Mouse (Mus musculus): Measurements from ENCODE around the gene Pde4c. TPM values are rescaled to one million over a fixed set of nuclear protein-coding genes. Genes with fewer than 3 reads are reported as not detected.
A peak's percentile ranks its signal among the peaks of the same experiment; 100 is the strongest.

Gene Pde4c
- total RNA-seq (2014; rRNA removed): 10.6 and 16.3 TPM in 2 replicates
- polyA plus RNA-seq (2012; rRNA removed): 26.5 and 28.0 TPM in 2 replicates

GRCm38 (mm10) chr8:70723486-70724210 lies at the start of gene Pde4c:
Gene Pde4c, plus strand, starts transcription at chr8:70723720.
- peaks cover 23% of the 10 kb centered on the region for H3K4me1 ChIP-seq (ENCODE audit: control insufficient read depth, insufficient read depth, low read length)
- DNase-seq (ENCODE audit: extremely low read depth, low read depth, low spot score): peak; percentile 97
- H3K79me2 ChIP-seq (ENCODE audit: control insufficient read depth, insufficient read depth, low read length): peaks cover 9% of the 10 kb centered on the region; the same call in 1 of the 2 replicates
- TF ChIP-seq POLR2A (IDR thresholded peaks at IDR 0.05; ENCODE audit: extremely low read depth, insufficient read depth, low read length) (peak; percentile 19; the same call in 1 of the 2 replicates), CTCF (IDR thresholded peaks at IDR 0.05; ENCODE audit: low read depth, low read length) (no peak)
- WGBS: 27% methylated on average over 7 of the region's 7 CpGs
- no peaks in the 10 kb centered on the region for H3K27me3 ChIP-seq (ENCODE audit: control insufficient read depth, insufficient read depth, low read length)
- peak within 1 kb of the TSS; percentile 93 for H3K27ac ChIP-seq (replicated peaks; ENCODE audit: insufficient read depth, low read depth, low read length)
- peak within 1 kb of the TSS; percentile 65 for H3K4me3 ChIP-seq (ENCODE audit: insufficient read depth, low read depth, low read length)
- peak within 1 kb of the TSS; percentile 82 for H3K9ac ChIP-seq (ENCODE audit: low read depth, low read length)
- H3K36me3 ChIP-seq (ENCODE audit: control insufficient read depth, insufficient read depth, low read length): no peaks in the 10 kb centered on the region

GRCm38 (mm10) chr8:70674109-70674508 lies 49.4 kb upstream of the Pde4c start:
- H3K4me1 ChIP-seq (ENCODE audit: control insufficient read depth, insufficient read depth, low read length): peaks cover 11% of the 10 kb centered on the region
- no peak for DNase-seq (ENCODE audit: extremely low read depth, low read depth, low spot score)
- 77% methylated on average over 3 of the region's 3 CpGs for WGBS

GRCm38 (mm10) chr8:70674716-70675115 lies 48.8 kb upstream of the Pde4c start:
- H3K9ac ChIP-seq (ENCODE audit: low read depth, low read length): no peak overlapping the region
- no peak for TF ChIP-seq CTCF (IDR thresholded peaks at IDR 0.05; ENCODE audit: low read depth, low read length)
- no peak for TF ChIP-seq POLR2A (IDR thresholded peaks at IDR 0.05; ENCODE audit: extremely low read depth, insufficient read depth, low read length)
- WGBS: 76% methylated on average over 4 of the region's 4 CpGs
- H3K4me1 ChIP-seq (ENCODE audit: control insufficient read depth, insufficient read depth, low read length): peaks cover 17% of the 10 kb centered on the region
- H3K27ac ChIP-seq (replicated peaks; ENCODE audit: insufficient read depth, low read depth, low read length): no peak overlapping the region
- H3K4me3 ChIP-seq (ENCODE audit: insufficient read depth, low read depth, low read length): no peak overlapping the region
- H3K27me3 ChIP-seq (ENCODE audit: control insufficient read depth, insufficient read depth, low read length): no peaks in the 10 kb centered on the region
- H3K79me2 ChIP-seq (ENCODE audit: control insufficient read depth, insufficient read depth, low read length): no peaks in the 10 kb centered on the region
- DNase-seq (ENCODE audit: extremely low read depth, low read depth, low spot score): no peak
- H3K36me3 ChIP-seq (ENCODE audit: control insufficient read depth, insufficient read depth, low read length): no peaks in the 10 kb centered on the region

More at GRCm38 (mm10) chr8:70674109-70674508, 49.4 kb upstream of the Pde4c start:
- Histone ChIP-seq H3K36me3 (ENCODE audit: control insufficient read depth, insufficient read depth, low read length) (no peaks in the 10 kb centered on the region), H3K4me3 (ENCODE audit: insufficient read depth, low read depth, low read length) (no peak overlapping the region; the same call in 1 of the 2 replicates), H3K27ac (replicated peaks; ENCODE audit: insufficient read depth, low read depth, low read length) (peak overlapping the region; percentile 92), H3K27me3 (ENCODE audit: control insufficient read depth, insufficient read depth, low read length) (no peaks in the 10 kb centered on the region), H3K79me2 (ENCODE audit: control insufficient read depth, insufficient read depth, low read length) (no peaks in the 10 kb centered on the region), H3K9ac (ENCODE audit: low read depth, low read length) (peak overlapping the region; percentile 68)
- TF ChIP-seq CTCF (IDR thresholded peaks at IDR 0.05; ENCODE audit: low read depth, low read length) (no peak), POLR2A (IDR thresholded peaks at IDR 0.05; ENCODE audit: extremely low read depth, insufficient read depth, low read length) (no peak)

GRCm38 (mm10) chr8:70675336-70675735 lies 48.2 kb upstream of the Pde4c start:
- no peak overlapping the region for H3K4me3 ChIP-seq (ENCODE audit: insufficient read depth, low read depth, low read length)
- H3K27ac ChIP-seq (replicated peaks; ENCODE audit: insufficient read depth, low read depth, low read length): no peak overlapping the region
- no peak for DNase-seq (ENCODE audit: extremely low read depth, low read depth, low spot score)
- 90% methylated on average over 1 of the region's 1 CpGs for WGBS
- peaks cover 20% of the 10 kb centered on the region for H3K4me1 ChIP-seq (ENCODE audit: control insufficient read depth, insufficient read depth, low read length)
- no peaks in the 10 kb centered on the region for H3K79me2 ChIP-seq (ENCODE audit: control insufficient read depth, insufficient read depth, low read length)
- H3K9ac ChIP-seq (ENCODE audit: low read depth, low read length): no peak overlapping the region
- no peaks in the 10 kb centered on the region for H3K36me3 ChIP-seq (ENCODE audit: control insufficient read depth, insufficient read depth, low read length)
- H3K27me3 ChIP-seq (ENCODE audit: control insufficient read depth, insufficient read depth, low read length): no peaks in the 10 kb centered on the region
- TF ChIP-seq CTCF (IDR thresholded peaks at IDR 0.05; ENCODE audit: low read depth, low read length) (no peak), POLR2A (IDR thresholded peaks at IDR 0.05; ENCODE audit: extremely low read depth, insufficient read depth, low read length) (no peak)

DNA sequence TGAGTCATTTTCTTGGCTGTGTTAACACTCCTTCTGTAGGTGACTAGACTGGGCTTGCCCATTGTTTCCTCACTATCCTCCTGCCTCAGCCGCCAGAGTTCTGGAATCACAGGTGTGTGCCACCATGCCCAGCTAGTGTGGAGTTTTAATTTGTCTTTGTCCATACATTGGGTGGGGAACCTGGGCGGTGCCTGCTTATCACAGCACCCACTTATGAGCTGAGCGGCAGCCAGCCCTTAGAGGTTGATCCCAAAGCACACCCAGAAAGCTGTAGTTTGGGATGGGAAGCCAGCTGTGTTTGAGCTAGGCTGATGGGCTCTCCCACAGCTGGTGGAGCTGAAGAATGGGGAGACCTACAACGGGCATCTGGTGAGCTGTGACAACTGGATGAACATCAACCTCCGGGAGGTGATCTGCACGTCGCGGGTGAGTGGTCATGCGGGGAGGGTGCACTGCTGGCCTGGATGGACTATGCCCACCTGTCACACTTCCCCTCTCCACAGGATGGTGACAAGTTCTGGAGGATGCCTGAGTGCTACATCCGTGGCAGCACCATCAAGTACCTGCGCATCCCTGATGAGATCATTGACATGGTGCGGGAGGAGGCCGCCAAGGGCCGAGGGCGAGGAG lies 46.0 kb upstream of the Pde4c start:
- TF ChIP-seq POLR2A (IDR thresholded peaks at IDR 0.05; ENCODE audit: extremely low read depth, insufficient read depth, low read length): no peak
- no peak for TF ChIP-seq CTCF (IDR thresholded peaks at IDR 0.05; ENCODE audit: low read depth, low read length)
- 96% methylated on average over 15 of the region's 15 CpGs for WGBS
- peaks cover 23% of the 10 kb centered on the region for H3K4me1 ChIP-seq (ENCODE audit: control insufficient read depth, insufficient read depth, low read length)
- H3K27ac ChIP-seq (replicated peaks; ENCODE audit: insufficient read depth, low read depth, low read length): no peak overlapping the region
- no peaks in the 10 kb centered on the region for H3K36me3 ChIP-seq (ENCODE audit: control insufficient read depth, insufficient read depth, low read length)
- H3K4me3 ChIP-seq (ENCODE audit: insufficient read depth, low read depth, low read length): no peak overlapping the region
- no peak overlapping the region for H3K9ac ChIP-seq (ENCODE audit: low read depth, low read length)
- no peak for DNase-seq (ENCODE audit: extremely low read depth, low read depth, low spot score)
- H3K27me3 ChIP-seq (ENCODE audit: control insufficient read depth, insufficient read depth, low read length): no peaks in the 10 kb centered on the region
- no peaks in the 10 kb centered on the region for H3K79me2 ChIP-seq (ENCODE audit: control insufficient read depth, insufficient read depth, low read length)
